ENCODE assay signal across 8 mouse cellular contexts in the genomic region with DNA sequence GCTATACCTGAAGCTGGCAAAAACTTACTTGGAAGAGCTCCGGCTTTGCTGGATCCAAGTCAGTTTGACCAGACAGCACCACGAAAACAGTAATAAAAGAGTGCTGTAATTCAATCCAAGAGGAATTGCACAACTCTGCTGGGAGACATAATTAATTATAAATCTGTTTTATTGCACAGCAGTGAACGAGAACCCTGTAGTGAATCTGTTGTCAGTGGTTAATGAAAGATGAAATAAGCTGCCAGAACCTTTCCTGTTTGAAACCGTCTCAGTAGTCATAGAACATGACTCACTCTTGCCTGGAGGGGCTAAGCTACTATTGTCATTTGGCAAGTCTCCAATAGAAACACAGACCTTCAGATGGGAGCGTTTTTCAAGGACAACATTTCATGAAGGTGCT. TPM values are rescaled to one million over a fixed set of nuclear protein-coding genes. Genes with fewer than 3 reads are reported as not detected.
DNase-seq lines count a peak whose midpoint lies in the region; ATAC-seq and TF ChIP-seq lines count a peak whose summit lies in the region.

No protein-coding gene starts in this region.

- DNase-seq in left cerebral cortex, adult 2 months (ENCODE audit: extremely low spot score in 1 of 2, low spot score in 2 of 2) = no peak
- DNase-seq in left cerebral cortex, adult 9 months (ENCODE audit: low spot score in 2 of 2) = no peak
- DNase-seq in adrenal gland, postnatal 14 days = peak; percentile 37
- DNase-seq in urinary bladder, postnatal 4 days (ENCODE audit: low spot score in 2 of 2) = no peak
- no peak for DNase-seq in frontal cortex, postnatal 25 days (ENCODE audit: low spot score in 2 of 2)

- peak overlapping the region; percentile 94 for H3K4me2 ChIP-seq in heart, embryonic 14.5 days (ENCODE audit: low read length)
- H3K4me2 ChIP-seq in liver, embryonic 16.5 days (ENCODE audit: low read depth, low read length) = peak overlapping the region; percentile 66

- 35% methylated on average over 5 of the region's 5 CpGs for WGBS in heart, embryonic 14.5 days
- 38% methylated on average over 5 of the region's 5 CpGs for WGBS in liver, embryonic 16.5 days (ENCODE audit: insufficient replicate concordance)

- intact Hi-C loops in left cerebral cortex, adult 2 months (cut with DNase I) = no loop called here

- H3K36me3 ChIP-seq in heart, embryonic 14.5 days (ENCODE audit: control insufficient read depth, insufficient read depth, low read length) = no peaks in the 10 kb centered on the region
- H3K36me3 ChIP-seq in liver, embryonic 16.5 days (ENCODE audit: control insufficient read depth, insufficient read depth) = no peaks in the 10 kb centered on the region

- H3K9me3 ChIP-seq in heart, embryonic 14.5 days (ENCODE audit: control insufficient read depth, low read length) = no peaks in the 10 kb centered on the region
- no peaks in the 10 kb centered on the region for H3K9me3 ChIP-seq in liver, embryonic 16.5 days (replicated peaks; ENCODE audit: control insufficient read depth, low read length)

- peak overlapping the region; percentile 74 for H3K4me3 ChIP-seq in left cerebral cortex, adult 2 months
- peak overlapping the region in 1 of 2 experiments; percentile 70; a peak in 3 of 4 replicates for H3K4me3 ChIP-seq in heart, embryonic 14.5 days (ENCODE audit: control insufficient read depth in 1 of 2, insufficient read depth in 1 of 2, low read depth in 1 of 2, low read length in 2 of 2)
- H3K4me3 ChIP-seq in liver, embryonic 16.5 days (ENCODE audit: low read depth, low read length) = peak overlapping the region; percentile 80

- H3K9ac ChIP-seq in heart, embryonic 14.5 days (ENCODE audit: low read length) = peak overlapping the region; percentile 88
- peak overlapping the region; percentile 92 for H3K9ac ChIP-seq in liver, embryonic 16.5 days (ENCODE audit: low read depth, low read length)

- H3K4me1 ChIP-seq in heart, embryonic 14.5 days (ENCODE audit: control insufficient read depth in 2 of 2, insufficient read depth in 2 of 2, low read length in 2 of 2) = peaks cover 5 to 13% of the 10 kb centered on the region in 2 experiments
- H3K4me1 ChIP-seq in liver, embryonic 16.5 days (ENCODE audit: control insufficient read depth, low read depth, low read length) = peaks cover 15% of the 10 kb centered on the region

- peak overlapping the region; percentile 99 for H3K27ac ChIP-seq in left cerebral cortex, adult 2 months
- peak overlapping the region; percentile 10 to 97; a peak in 3 of 4 replicates for H3K27ac ChIP-seq in heart, embryonic 14.5 days (replicated peaks in 1 of 2; ENCODE audit: control insufficient read depth in 1 of 2, insufficient read depth in 1 of 2, low read depth in 2 of 2, low read length in 2 of 2)
- peak overlapping the region; percentile 96 for H3K27ac ChIP-seq in liver, embryonic 16.5 days (ENCODE audit: low read length)

- no peak for ATAC-seq in heart, embryonic 14.5 days (ENCODE audit: insufficient number of reproducible peaks, insufficient read depth, low FRiP score, low read depth)
- ATAC-seq in liver, embryonic 16.5 days (ENCODE audit: low read depth) = no peak
- ATAC-seq in megakaryocyte-erythroid progenitor cell, adult 5-6 weeks (replicated peaks; ENCODE audit: low FRiP score, low TSS enrichment, poor library complexity, severe bottlenecking) = no peak

- no peak for TF ChIP-seq CTCF in left cerebral cortex, adult 2 months (IDR thresholded peaks at IDR 0.05)

- H3K27me3 ChIP-seq in heart, embryonic 14.5 days (ENCODE audit: control insufficient read depth, insufficient read depth, low read length) = no peaks in the 10 kb centered on the region
- no peaks in the 10 kb centered on the region for H3K27me3 ChIP-seq in liver, embryonic 16.5 days (ENCODE audit: control insufficient read depth, insufficient read depth, low read depth, low read length)

RNA-seq across cellular contexts. Expression of gene Tbce, which starts 0.7 kb away (rescaled TPM):
- total RNA-seq in left cerebral cortex, adult 2 months (2021) = 10 to 100 TPM; 79.8 to 85.0 TPM
- 34.2 and 44.2 TPM in 2 replicates for total RNA-seq in adrenal gland, postnatal 14 days (2021)
- polyA plus RNA-seq in heart, embryonic 14.5 days (2014; fragmentation: Nextera tagmentation; extraction: Ambion mirVana) = 38.0 and 41.0 TPM in 2 replicates
- polyA plus RNA-seq in liver, embryonic 16.5 days (2015; fragmentation: Nextera tagmentation; extraction: Ambion mirVana) = 25.6 and 26.8 TPM in 2 replicates
- 106 and 112 TPM in 2 replicates for total RNA-seq in megakaryocyte-erythroid progenitor cell, adult 5-6 weeks (2014; fragmentation: Nextera tagmentation)
- 58.8 and 103 TPM in 2 replicates for total RNA-seq in megakaryocyte-erythroid progenitor cell, adult 5-6 weeks (2017)

RNA-seq across cellular contexts. Expression of gene Arid4b, which starts 22.8 kb away (rescaled TPM):
- total RNA-seq in left cerebral cortex, adult 2 months (2021) = 10 to 100 TPM; 49.3 to 54.6 TPM
- total RNA-seq in adrenal gland, postnatal 14 days (2021) = 33.4 and 37.9 TPM in 2 replicates
- 43.1 and 44.5 TPM in 2 replicates for polyA plus RNA-seq in heart, embryonic 14.5 days (2014; fragmentation: Nextera tagmentation; extraction: Ambion mirVana)
- polyA plus RNA-seq in liver, embryonic 16.5 days (2015; fragmentation: Nextera tagmentation; extraction: Ambion mirVana) = 18.0 and 19.7 TPM in 2 replicates
- total RNA-seq in megakaryocyte-erythroid progenitor cell, adult 5-6 weeks (2014; fragmentation: Nextera tagmentation) = 31.2 and 33.7 TPM in 2 replicates
- 43.3 and 56.4 TPM in 2 replicates for total RNA-seq in megakaryocyte-erythroid progenitor cell, adult 5-6 weeks (2017)

RNA-seq across cellular contexts. Expression of gene Ggps1, which starts 23.1 kb away (rescaled TPM):
- 10 to 100 TPM; 65.7 to 66.6 TPM for total RNA-seq in left cerebral cortex, adult 2 months (2021)
- 35.2 and 41.9 TPM in 2 replicates for total RNA-seq in adrenal gland, postnatal 14 days (2021)
- polyA plus RNA-seq in heart, embryonic 14.5 days (2014; fragmentation: Nextera tagmentation; extraction: Ambion mirVana) = 46.5 and 47.2 TPM in 2 replicates
- 11.9 and 12.2 TPM in 2 replicates for polyA plus RNA-seq in liver, embryonic 16.5 days (2015; fragmentation: Nextera tagmentation; extraction: Ambion mirVana)
- total RNA-seq in megakaryocyte-erythroid progenitor cell, adult 5-6 weeks (2014; fragmentation: Nextera tagmentation) = 21.7 and 23.3 TPM in 2 replicates
- total RNA-seq in megakaryocyte-erythroid progenitor cell, adult 5-6 weeks (2017) = 12.6 and 17.0 TPM in 2 replicates
